Mouse (Mus musculus) cerebellum, postnatal 36 days (tissue): Measurements from ENCODE around the gene Rbm4b.
A peak's percentile ranks its signal among the peaks of the same experiment; 100 is the strongest.
"Not testable (repeated sequence)": the region's sequence is repeated elsewhere in the genome, so short reads cannot be mapped to it uniquely, and the experiment has no call there.

Experiments used
- DNase-seq, 2 experiments: peaks; one replicate each; pipeline ENCODE4 v3.0.0; 2021 to 2022; ENCODE audit warnings: mixed read lengths in 2 of 2

The Rbm4b gene

GRCm38 (mm10) chr19:4745681-4746080 lies 10.6 kb upstream of the Rbm4b start:
- peak; percentile 62 to 64 for DNase-seq

DNA sequence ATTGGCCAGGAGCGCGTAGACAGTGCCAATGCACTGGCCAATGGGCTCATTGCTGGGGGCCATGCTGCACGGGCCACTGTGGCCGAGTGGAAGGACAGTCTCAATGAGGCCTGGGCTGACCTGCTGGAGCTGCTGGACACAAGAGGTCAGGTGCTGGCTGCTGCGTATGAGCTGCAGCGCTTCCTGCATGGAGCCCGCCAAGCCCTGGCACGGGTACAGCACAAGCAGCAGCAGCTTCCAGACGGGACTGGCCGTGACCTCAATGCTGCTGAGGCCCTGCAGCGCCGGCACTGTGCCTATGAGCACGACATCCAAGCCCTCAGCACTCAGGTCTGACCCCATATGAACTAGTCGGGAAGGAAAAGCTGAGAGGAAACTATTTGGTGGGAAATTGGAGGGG lies 9.7 kb upstream of the Rbm4b start:
- peak; percentile 81 to 82 for DNase-seq

DNA sequence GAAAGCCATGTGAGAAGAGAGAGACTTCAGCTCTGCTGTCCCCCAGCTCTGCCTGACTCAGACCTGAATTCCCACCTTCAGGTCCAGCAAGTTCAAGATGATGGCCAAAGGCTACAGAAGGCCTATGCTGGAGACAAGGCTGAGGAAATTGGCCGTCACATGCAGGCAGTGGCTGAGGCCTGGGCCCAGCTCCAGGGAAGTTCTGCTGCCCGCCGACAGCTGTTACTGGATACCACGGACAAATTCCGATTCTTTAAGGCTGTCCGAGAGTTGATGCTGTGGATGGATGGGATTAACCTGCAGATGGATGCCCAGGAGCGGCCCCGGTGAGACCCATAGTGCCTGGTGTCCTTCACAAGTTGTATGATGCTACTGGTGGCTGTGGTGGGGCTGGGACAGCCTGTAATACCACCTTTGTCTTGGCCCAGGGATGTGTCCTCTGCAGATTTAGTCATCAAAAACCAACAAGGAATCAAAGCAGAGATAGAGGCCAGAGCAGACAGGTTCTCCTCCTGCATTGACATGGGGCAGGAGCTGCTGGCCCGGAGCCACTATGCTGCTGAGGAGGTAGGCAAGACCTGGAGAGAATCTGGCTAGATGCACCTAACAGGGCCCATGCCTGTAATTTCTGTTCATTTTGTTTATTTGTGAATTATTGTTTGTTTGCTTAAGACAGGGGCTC lies 8.5 kb upstream of the Rbm4b start:
- DNase-seq = peak; percentile 48 to 61

GRCm38 (mm10) chr19:4748493-4748892 lies 7.8 kb upstream of the Rbm4b start:
- no peak for DNase-seq

DNA sequence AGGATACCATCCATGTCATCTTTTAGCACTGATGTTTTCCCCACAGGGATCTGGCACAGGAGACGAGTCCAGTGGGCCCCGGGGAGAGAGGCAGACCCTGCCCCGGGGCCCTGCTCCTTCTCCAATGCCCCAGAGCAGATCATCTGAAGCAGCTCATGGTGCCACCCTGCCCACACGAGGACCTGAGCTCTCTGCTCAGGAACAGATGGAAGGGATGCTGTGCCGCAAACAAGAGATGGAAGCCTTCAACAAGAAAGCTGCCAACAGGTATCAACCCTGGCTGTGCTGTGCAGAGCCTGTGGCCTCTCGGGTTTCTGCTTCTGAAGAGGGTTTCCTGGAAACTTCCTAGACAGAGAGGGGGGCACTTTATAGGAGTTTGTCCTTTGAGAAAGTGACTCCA lies 6.3 kb upstream of the Rbm4b start:
- DNase-seq = peak; percentile 41 to 46

DNA sequence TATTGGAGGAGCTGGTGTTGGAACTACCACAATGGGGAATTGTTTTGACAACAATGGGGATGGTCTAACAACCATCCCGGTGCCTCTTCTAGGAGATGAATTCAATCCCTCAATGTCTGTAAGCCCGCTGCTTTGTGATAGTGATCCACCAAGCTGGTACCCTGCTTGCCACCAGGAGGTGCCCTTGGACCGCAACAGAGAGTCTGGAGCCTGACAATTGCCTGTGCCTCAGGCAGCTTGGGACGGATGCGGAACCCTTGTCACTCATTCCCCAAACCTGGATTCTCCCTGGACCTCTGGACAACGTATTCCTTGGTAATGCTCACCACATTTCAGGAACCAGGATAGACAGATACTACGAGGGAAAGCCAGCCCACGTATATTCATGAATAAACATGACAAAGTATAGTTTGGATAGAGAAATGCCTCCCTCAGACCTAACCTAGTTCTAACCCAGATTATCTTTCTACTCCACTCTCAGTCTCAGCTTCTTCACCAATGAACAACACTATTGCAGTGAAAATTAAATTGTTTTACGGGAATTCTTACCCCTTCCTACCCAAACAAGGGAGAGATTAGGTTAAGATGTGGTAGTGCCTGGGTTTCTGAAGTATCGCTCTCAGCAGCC lies 618 bp upstream of the Rbm4b start:
- DNase-seq = peak; percentile 92 to 93

GRCm38 (mm10) chr19:4756921-4757320 lies 624 bp downstream of the Rbm4b start:
- no peak for DNase-seq

- DNase-seq = not testable (repeated sequence)
Observed at GRCm38 (mm10) chr19:4760544-4760943, 4.2 kb downstream of the Rbm4b start.

DNA sequence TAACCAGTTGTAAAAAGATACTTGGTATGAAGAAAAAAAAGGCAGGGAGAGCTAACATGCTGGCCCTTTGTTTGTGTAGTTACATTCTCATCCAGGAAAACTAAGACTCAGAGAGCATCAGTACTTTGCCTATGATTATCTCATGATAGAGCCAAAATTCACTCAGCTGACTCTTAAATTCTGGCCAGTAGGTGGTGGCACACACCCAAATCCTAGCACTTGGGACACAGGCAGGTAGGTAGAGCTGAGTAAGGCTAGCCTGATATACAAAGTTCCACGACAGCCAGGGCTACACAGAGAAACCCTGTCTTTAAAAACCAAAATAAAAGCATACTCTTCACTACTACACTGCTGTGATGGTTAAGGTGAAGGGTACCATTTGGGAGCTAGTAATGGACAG lies 6.6 kb downstream of the Rbm4b start:
- DNase-seq = peak; percentile 64 to 70

DNA sequence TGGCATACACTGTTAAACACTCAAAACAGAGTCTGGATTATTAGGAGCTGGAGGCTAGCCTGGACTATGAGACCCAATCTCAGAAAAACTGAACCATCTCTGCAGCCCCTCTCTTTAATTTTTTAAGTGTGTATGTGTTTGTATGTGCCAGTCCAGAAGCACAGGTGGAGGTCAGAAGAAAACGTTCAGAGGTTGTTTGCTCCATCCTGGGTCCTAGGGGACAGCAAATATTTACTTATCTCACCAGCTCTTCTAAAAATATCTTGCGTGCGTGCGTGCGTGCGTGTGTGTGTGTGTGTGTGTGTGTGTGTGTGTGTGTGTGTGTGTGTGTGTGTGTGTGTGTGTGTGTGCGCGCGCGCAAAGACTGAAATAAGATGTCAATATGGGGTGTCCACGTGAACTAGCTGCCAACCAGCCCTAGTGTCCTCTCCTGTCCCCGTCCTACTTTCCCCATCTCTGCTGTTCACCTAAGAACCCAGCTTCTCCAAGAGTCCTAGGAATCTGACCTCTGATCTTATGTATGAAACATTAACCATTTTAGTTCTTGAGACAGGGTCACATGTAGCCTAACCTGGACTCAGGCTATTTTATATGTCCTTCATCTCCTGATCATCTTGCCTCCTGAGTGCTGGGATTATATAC lies 11.3 kb downstream of the Rbm4b start:
- no peak for DNase-seq

GRCm38 (mm10) chr19:4772785-4773184 lies 16.5 kb downstream of the Rbm4b start:
- DNase-seq = no peak

GRCm38 (mm10) chr19:4782891-4783290 lies 26.6 kb downstream of the Rbm4b start:
- no peak for DNase-seq

DNA sequence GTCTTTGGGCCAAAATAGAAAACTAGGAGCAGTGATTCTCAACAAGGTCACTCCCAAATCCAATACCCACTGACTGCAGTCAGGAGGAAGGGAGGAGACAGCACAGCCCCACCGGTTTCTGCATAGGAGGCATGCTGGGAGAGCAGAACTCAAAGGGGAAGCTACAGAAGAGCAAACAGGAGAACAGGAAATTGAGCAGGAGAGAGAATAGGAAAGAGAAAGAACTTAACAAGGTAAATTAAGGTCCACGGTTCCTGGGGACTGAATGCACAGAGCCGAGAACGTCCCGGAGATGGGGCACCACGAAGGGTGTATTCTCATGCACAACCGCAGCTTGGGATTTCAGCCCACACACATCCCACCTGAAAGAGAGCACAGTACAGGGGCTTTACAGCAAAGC lies 28.9 kb downstream of the Rbm4b start:
- DNase-seq = no peak

DNA sequence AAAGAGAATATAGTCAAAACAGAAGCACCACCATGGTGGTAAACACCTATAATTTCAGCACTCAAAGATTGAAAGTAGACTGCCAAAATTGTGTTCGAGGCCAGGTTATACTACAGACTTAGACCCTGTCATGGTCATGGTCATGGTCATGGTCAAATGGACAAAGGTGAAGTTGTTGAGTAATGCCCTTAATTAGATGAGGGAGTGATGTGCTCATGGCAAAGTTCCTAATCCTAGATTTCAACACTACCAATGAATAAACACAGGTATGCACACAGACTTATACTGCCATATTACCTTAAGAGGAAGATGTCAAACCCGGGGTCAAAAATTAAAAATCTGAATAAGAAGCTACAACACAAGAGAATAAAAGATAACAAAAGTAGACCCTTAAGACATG lies 30.0 kb downstream of the Rbm4b start:
- DNase-seq = no peak

GRCm38 (mm10) chr19:4793281-4793830 lies 37.1 kb downstream of the Rbm4b start:
- DNase-seq = no peak

- peak; percentile 96 to 99 for DNase-seq
Observed at GRCm38 (mm10) chr19:4793831-4794422, 37.6 kb downstream of the Rbm4b start, which contains the start of gene Rbm4. Gene Rbm4 (minus strand): TSS chr19:4793901.

DNA sequence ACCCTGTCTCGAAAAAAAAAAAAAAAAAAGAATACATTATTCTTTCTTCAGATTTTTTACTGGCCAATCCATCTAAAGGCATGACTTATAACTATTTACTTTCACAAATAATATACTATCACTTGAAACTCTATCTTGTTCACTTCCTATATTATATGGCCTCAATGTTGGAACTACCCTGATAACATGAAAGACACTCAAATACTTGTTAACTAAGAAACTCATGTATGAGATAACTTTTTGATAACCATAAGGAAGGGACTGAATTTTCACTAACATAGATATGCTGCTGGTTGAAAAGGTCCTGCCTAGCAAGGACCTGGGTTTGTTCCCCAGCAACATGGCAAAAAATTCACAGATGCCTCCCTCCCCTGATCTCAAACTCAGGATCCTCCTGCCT lies 39.6 kb downstream of the Rbm4b start:
- no peak for DNase-seq

- no peak for DNase-seq
Observed at GRCm38 (mm10) chr19:4797846-4798245, 41.5 kb downstream of the Rbm4b start.

DNA sequence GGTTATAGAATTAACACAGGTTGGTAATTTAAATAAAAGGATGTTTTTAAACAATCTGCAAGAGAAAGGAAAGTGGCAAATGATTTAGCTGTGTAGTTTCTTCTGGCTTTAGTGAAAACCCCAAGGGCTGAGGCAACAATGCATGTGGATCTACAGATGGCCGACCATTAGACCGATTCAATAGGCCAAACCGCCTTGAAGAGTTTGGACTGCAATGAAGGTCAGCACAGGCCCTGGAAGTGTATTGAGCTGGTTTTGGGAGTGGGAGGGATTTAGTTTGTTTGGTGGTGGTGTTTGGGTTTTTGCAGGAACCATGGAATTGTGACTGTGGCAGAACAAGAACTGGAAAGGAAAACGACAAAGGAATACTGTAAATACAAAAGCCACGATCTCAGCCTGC lies 42.8 kb downstream of the Rbm4b start:
- no peak for DNase-seq

DNA sequence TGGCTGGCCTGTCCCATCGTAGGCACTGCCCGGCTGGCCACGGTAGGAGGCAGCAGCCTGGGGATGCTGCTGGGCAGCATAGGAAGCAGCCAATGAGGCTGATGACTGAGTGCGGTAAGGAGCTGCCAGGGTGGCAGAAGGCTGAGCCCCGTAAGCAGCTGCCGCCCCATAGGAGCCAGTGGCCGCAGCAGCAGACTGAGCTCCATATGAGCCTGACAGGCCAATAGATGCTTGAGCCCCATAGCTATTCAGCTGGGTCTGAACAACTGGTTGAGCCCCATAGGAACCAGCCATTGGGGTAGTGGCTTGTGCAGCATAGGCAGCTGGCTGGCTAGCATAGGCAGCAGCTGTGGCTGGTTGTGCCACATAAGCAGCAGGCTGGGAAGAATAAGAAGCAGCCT lies 46.4 kb downstream of the Rbm4b start:
- DNase-seq = peak; percentile 39 to 48

DNA sequence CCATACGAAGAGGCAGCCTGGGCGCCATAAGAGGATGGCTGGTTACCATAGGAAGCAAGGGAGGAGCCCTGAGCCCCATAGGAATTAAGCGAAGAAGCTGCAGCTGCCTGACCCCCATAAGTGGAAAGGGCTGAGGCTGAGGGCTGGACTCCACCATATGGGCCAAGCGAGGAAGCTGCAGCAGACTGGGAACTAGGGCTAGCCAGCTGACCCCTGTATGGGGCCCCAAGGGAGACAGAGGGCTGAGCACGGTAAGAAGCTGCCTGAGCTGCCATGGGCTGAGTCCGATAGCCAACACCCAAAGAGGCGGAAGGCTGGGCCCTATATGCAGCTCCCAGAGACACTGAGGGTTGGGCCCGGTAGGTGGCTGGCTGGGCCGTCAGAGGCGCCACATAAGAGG lies 47.0 kb downstream of the Rbm4b start:
- DNase-seq = peak in 1 of 2 experiments; percentile 19

DNA sequence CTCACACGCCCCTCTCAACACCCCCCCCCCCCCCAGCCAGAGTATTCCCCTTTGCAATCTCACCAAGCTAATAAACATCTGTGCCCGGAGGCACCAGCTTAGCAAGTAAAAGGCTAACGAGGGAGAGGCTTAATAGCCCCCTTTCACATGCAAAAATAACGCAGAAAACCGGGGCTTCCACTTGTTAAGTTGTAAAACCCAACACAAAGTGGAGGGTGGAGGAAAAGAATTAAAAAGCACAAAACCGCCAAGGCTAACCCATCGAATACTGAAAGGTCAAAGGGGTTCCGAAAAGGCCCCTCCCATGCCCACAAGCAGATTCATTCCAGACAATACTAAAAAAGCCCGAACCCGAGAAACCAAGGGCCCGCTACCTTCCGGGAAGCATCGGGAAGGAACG lies 54.0 kb downstream of the Rbm4b start:
- DNase-seq = no peak

- no peak for DNase-seq
Observed at GRCm38 (mm10) chr19:4810746-4811062, 54.4 kb downstream of the Rbm4b start.
